Mouse (Mus musculus) inflammation-experienced regulatory T-cells, adult 6 months (primary cell): ENCODE data around the gene Cenpa. TPM values are rescaled to one million over a fixed set of nuclear protein-coding genes. Genes with fewer than 3 reads are reported as not detected.
"Not testable (repeated sequence)": the region's sequence is repeated elsewhere in the genome, so short reads cannot be mapped to it uniquely, and the experiment has no call there.

Source experiments
- ATAC-seq: one replicate; pipeline ENCODE4 v1.8.0; 2017
- polyA plus RNA-seq, 3 experiments: library from polyadenylated mRNA; unstranded; fragments of 100-300 nt; shearing (Covaris generic); gene quantifications; one replicate each; pipeline ENCODE4 v1.2.1; 2017

Gene Cenpa
- polyA plus RNA-seq, 3 experiments from 2014 or later = 31.9 to 201 (median 58.8) TPM

DNA sequence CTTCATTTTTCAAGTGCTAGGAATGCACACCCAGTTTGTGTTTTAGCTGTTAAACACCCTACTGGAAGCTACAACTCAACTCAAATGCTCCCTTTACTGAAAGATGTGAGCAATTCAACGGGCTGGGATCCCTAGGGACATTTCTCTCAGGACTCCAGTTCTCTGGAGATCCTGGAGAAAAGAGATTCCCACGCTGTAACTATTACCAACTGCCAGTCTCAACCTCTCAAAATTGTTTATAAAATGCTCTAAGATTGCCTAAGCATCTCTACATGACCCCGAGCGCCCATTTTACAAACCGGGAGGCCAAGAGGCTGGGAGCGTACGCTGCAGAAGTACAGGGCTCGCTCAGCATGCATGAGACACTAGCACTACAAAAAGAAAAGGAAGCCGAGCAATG lies 19.2 kb upstream of the Cenpa start:
- ATAC-seq = no peak

DNA sequence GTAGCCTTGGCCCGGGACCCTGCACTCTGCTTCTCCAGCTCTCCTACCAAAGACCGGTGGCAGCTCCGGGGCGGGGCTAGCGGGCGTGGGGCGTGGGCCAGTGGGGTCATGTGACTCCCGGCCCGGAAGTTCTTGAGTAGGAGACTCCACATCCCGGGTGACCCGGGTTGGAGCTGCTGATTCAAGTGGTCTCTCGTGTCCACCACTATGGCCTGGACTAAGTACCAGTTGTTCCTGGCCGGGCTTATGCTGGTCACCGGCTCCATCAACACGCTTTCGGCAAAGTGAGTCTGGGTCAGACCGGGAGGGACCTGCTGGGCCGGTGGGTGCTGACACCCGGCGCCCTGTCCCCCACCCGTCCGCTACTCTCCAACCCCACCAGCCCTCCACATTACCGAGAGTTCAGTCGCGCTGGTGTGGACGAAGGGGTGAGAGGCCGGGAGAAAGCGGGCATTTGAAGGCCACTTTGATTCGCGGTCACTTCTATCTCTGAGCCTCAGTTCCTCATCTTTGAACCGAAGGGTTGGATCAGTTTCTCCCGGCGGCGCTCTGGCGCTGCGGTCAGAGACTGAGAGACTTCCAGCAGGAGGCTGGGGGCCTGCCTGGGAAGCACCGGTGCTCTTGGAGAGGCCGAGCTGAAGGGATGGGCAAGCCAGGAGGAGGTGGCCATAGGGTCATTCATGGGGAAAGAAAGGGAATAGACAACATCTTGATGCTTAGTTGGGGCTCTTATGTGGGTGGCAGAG lies 18.6 kb upstream of the Cenpa start, which contains the start of gene Slc35f6:
TSS of gene Slc35f6 (plus strand) at position 119 of the 746 bp plus-strand sequence.
- peak; percentile 98 for ATAC-seq

DNA sequence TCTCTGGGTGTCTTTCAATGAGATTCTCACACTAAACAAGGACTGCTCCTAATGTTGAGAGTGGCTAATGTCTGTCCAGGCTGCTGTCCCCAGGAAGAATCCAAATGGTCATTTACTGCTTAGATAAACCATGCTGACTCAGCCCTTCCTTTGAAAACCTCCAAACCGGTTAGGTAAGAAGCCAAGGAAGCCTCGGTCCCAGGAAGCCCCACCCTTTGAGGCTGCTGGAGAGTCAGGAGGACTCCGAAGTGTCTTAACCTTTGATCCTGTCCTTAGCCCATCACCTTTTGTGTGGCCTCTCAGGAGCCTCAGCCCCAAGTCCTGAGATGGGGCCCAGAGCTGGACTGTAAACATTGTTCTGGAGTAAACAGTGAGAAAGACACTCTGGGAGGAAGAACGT lies 17.0 kb upstream of the Cenpa start:
- ATAC-seq = no peak

DNA sequence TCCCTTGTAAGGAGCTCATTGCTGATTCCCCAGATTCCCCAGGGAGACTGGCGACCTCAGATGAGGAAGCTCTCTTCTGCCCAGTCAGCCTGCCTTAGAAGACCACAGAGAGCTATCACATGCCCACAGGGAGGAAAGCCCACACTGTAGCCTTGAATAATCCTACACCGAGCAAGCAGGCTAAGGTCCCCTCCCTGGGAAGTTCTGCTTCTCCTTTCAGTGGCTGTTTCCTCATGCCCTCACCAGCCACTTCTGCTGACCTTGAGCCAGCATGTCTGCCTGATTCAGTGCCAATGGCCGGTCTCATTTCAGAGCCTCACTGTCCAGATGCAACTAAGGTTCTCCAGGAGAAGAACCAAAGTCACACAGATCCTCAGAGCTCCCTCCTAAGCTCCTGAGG lies 15.8 kb upstream of the Cenpa start:
- no peak for ATAC-seq

DNA sequence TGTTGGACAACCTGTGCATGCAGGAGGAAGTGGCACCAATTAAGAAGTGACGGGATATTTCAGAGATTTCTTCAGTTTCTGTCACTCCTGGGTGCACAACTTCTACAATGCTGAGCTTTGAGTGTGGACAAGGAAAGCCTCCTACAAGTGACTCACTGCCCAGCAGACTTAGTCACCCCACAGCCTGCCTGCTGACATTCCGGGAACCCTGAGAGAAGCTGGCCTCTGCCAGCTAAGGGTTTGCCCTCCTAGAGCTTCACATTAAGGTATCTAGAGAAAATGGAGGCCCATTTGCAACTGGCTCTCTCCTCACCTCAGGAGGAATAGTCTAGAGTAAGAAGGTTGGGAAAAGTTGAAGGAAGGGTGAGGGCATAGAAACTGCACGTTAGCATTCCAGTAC lies 15.0 kb upstream of the Cenpa start:
- ATAC-seq = no peak

DNA sequence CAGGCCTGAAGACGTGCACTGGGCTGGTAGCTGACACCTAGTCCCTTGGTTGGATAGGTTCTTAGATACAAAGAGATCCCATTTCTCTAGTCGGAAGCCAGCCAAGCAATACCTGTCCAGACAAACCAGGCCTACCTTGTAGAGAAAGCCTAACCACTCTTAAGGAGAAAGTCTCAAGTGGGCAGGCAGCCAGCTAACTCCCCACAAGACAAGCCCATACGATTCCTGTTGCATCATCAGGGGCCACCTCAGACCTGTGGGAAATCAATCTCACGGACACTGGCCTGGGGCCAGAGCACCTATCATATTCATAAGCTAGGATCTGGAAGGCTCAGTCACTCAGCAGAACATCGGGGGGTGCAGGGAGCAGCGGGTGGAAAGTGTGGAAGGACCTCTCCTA lies 13.3 kb upstream of the Cenpa start:
- ATAC-seq = no peak

DNA sequence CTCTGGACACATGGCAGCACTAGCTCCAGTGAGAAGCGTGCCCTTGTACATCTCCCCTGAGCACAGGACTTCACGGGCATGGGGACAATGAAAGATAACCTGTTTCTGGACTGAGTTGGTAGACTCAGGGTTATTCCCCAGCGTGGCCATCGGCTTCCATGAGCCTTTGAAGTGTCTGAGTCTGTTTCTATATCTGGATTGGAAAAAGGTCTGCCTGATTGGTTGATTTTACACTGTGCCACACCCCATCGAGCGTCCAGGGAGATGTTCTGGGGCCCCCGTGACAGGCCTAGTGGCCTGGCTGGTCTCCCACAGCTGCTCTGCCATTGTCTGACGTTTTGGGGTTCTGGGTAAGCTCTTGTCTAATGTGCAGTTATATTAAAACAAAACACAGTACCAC lies 11.5 kb upstream of the Cenpa start:
- no peak for ATAC-seq

DNA sequence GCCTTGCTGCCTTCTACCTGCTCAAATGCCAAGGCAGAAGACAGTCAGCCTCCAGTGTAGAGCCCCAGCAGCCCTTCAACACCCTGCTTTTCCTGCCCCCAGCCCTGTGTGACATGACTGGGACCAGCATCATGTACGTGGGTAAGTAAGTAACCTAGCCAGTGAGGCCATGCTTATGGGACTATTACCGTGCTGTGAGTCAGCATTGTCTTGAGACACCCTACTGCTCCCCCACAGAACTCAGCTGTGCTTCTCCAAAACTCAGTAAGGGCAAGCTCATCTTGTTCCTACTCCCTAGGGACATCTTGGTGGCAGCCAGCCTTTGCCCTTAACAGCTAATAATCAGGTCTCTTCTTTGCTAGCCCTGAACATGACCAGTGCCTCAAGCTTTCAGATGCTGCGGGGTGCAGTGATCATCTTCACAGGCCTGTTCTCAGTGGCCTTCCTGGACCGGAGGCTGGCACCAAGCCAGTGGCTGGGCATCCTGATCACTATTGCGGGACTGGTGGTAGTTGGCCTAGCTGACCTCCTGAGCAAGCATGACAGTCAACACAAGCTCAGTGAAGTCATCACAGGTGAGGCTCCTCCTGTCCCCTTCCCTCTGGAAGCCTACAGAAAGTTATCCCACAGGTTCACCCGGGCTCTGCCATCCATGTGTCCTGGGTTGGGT lies 10.9 kb upstream of the Cenpa start:
- ATAC-seq = no peak

DNA sequence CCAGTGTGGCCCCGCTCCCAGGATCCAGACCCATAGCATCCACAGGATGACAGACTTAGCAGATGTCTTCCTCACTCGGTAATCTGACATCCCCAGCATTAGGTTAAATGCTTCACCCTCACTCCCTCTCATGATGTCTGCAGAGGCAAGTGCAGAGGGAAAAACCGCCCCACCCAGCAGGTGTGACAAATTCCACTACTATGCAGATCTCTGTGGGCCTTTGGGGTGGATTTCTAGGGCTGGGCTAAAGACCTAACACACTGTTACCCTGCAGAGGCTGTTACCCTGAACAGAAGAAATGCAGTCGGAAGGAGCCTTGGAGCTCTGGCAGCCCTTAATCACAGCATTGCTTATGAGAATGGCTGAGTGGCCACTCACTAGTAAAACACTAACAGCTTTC lies 7.5 kb upstream of the Cenpa start:
- ATAC-seq = no peak

DNA sequence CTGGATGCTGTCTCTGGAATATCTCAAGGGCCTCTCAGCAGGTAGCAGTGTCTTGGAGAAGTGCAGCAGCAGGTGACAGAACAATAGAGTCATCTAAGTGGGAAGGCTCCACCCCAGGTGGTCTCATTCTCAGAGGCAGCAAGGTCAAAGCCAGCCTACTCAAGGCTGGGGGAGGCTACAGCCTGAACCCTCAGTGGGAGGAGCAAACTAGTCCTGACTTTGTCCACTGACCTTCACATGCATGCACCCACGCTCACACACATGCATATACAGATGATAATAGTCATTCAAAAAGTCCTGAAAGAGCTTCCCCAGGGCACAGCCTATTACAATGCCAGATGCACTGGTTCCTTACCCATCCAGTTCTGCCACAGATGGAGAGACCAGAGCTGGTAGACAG lies 6.3 kb upstream of the Cenpa start:
- ATAC-seq = no peak

DNA sequence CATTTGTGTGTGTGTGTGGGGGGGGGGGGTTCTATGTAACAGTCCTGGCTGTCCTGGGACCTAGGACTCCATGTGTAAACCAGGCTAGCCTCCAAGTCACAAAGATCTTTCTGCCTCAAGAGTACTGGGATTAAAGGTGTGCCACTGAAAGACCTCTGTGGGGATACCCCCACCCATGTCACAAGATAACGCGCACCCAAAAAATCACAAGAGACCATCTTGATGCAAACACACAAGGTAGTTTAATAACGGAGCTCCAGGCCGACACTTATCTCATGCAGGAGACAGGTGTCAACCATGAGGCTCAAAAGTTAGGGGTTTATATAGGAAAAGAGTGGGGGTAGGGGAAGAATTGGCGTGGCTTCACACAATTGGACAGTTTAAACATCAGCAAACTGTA lies 5.8 kb upstream of the Cenpa start:
- no peak for ATAC-seq

DNA sequence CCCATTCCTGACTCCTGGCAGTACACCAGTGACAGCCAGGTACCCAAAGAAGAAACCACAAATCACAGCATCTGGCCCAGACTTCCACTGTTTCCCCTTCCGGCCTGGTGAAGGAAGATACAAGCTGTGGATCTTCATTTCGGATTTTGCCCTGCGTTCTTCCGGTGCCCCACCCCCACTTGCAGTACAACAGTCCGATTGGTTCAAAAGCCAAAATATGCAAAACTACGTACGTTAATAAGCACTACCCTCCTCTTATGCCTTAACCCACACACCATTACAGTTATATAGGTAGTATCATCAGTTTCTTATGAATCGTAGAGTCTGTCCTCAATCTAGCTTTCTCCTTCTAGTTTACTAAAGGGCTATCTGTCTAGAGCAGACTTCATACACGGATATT lies 1.2 kb upstream of the Cenpa start:
- no peak for ATAC-seq

DNA sequence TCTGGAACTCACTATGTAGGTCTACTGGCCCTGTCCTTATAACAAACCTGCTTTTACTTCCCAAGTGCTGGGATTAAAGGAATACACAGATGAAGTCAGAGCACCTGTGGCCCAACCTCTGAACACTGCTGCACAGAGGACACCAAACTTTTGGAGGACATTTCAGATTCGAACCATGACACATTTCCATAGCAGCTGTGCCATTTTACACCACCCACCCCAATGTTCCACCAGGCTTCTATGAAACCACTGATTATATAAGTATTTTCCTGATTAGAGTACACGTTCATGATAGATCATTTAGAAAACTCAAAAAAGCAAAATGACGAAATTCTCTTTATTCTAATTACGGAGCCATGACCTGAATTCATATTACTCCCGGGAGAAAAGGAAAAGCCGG lies 609 bp upstream of the Cenpa start:
- no peak for ATAC-seq

DNA sequence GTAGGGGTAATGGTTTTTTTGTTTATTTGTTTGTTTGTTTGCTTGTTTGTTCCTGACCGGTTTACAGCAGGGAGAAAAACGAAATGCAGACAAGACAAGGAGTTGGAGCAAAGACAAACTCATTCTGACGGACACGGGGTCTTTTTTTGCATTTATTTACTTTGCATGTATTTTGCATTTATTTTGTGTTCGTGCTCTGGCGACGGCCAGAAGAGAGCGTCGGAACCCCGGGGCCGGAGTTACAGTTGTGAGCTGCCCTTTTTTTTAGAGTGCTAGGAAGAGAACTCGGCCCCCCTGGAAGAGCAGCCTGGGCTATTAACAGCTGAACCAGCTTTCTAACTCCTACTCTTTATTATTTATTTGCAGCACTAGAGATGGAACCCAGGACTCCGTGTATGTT lies 638 bp downstream of the Cenpa start:
- no peak for ATAC-seq

DNA sequence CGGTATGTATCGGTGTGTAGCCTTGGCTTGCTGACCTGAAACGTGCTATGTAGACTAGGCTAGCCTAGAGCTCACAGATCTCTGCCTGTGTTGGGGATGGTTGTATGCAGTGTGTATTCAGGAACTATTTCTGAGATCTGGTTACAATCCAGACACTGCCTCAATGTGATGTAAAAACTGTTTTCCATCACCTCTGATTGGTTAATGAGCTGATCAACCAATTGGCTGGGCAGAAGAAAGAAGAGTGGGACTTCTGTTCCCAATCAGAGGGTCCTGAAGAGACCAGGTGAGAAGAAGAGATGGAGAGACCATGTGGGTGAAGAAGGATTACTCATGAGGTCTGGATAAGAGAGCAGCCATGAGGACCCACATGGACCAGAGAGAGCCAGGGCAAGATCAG lies 1.1 kb downstream of the Cenpa start:
- ATAC-seq = no peak

DNA sequence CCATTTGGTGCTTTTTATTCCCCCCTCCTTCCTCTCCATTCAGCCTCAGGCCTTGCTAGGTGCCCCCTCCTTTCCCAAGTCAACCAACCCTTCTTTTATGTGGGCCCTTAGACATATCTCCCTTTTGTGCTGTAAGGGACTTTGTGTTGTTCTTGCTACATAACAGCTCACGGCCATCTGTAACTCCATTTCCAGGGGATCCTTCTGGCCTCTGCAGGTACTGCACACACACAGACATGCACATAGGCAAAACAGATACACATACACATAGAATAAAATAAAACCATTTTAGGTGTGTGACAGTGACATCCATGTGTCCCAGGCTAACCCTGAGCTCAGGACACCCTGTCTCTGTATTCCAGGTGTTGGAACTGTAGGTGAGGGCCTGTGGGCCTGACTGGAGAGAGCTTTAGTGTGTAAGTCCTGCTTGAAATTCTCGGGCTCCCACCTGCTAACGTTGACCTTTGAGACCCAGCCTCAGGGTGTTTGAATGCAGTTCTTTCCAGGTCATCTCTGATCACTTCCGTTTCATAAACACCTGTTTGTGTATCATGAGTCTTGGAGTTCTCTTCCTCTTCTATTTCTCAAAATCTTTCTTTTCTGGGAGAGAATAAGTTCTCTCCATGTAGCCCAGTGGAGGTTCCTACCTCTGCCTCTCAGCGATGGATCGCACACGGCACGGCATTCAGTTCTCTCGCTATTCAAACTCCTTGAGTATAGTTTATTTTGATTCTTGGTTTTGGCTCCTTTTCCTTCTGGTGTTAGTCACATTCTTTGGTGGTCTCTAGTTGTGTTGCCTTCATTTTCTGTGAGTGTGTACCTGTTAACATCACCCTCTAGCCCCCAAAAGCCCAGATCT lies 2.3 kb downstream of the Cenpa start:
- no peak for ATAC-seq

DNA sequence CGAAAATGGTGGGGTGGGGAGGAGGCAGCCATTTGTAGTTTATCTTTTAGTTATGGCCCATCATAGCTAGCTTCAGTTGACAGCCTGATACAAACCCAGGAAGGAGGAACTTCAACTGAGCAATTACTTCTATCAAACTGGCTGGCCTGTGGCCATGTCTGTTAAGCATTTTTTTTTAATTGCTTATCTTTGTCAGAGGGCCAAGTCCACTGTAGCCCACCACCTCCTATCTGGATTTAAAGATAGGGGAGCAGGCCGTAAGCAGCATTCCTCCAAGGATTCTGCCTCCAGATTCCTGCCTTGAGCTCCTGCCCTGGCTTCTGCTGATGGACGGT lies 2.9 kb downstream of the Cenpa start:
- no peak for ATAC-seq

DNA sequence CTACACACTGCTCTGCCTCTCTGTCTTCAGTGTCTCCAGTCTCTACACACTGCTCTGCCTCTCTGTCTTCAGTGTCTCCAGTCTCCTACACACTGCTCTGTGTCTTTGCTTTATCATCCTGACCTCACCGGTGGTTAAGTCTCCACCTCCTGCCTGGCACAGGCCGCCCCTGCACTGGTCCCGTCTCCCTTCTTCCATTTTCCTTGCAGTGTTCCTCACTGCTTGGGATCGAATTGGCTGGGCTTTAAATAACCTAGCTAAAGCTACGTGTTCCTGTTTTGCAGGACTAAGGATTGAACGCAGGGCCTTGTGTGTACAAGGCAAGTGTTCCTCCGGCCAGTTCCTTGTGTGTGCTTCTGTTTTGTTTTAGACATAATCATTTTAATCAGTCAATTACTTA lies 3.5 kb downstream of the Cenpa start:
- no peak for ATAC-seq

DNA sequence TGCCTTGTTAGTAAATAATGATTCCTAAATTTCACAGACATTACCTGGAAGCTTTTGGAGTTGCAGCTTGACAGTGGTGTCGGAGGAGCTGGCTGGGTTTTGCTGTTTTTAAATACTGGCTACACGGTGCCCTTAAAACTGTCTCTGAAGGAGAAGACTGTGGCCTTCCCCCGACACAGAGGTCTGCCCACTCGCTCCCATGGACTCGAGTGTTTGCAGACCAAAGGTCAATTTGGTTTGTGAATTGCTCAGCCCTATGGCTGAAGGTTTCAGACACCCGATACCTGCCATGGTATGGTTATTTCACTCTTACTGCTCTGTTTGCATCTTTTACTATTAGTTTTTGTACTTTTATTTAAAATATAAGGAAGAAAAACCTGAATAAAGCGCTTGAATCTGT lies 7.4 kb downstream of the Cenpa start:
- ATAC-seq = no peak

DNA sequence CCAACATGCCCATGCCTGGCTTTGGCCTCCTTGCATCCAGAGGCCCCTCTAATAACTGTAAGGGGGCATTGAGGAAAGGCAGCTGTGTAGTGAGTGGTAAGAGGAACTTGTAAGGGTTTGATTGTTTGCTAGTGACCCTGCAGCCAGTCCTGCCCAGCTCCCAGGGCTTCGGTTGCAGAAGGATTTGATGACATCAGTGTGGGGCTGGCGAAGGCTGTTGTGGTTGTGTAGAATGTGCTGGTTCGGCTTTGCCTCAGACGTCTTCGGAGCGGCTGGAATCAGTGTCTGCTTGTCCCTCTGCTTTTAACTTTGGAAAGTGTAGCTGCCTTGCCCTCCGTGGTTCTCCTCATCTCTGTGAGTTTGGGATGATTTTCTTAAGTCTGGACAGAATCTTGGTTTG lies 10.2 kb downstream of the Cenpa start:
- ATAC-seq = no peak

DNA sequence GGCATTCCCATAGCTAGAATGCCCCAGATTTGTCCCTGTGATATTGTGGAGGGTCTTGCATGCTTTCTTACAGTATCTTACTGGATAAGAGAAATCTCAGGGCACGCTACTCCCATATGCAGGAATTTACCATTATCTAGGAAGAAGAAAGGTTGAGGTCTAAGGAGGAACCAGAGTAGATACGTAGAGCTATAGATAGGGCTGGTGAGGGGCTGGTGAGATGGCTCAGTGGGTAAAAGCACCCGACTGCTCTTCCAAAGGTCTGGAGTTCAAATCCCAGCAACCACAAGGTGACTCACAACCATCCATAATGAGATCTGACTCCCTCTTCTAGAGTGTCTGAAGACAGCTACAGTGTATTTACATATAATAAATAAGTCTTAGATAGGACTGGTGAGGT lies 11.5 kb downstream of the Cenpa start:
- ATAC-seq = not testable (repeated sequence)

DNA sequence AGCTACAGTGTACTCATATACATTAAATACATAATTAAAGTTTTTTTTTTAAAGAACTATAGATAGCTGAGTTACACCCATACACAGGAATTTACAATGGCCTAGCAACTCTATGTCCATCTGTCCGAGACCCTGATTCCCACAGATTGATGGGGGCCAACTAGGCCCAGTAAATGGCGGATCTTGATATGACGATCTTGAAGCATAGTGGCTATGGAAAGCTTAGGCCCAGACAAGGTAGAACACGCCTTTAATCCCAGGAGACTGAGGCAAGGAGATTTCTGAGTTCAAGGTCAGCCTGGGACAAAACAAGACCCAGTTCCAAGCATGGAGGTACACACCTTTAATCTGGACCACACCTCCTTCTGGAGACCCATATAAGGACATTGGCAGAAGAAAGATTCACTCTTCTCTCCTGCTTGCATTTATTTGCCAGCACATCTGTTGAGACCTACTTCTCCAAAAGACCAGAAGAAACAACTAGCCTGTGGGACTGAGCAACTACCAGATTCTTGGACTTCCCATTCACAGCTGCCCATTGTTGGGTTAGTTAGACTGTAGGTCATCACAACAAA lies 12.2 kb downstream of the Cenpa start:
- no peak for ATAC-seq

DNA sequence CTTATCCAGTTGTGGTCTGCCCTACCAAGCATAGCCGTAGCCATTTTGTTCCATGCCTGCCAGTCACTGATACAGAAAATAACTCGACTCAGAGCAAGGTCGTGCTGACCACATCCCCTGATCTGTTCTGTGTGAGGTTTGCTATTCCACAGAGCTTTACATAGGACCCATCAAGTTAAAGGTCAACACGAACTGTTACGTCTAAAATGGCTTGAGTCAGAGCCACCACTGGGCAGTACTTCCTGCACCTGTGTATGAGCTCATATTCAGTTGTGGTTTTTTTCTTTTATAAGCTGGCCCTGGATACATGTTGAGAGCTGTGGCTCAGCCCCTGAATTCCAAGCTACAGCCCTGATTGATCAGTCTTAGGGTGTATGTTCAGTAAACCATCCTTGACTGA lies 13.0 kb downstream of the Cenpa start:
- ATAC-seq = no peak
